Mouse (Mus musculus) layer of hippocampus, adult 2 months (tissue): ENCODE measurements around the gene Tnpo1. TPM values are rescaled to one million over a fixed set of nuclear protein-coding genes. Genes with fewer than 3 reads are reported as not detected.

Experiments
- DNase-seq, 2 experiments: peaks; one replicate each; pipeline ENCODE4 v3.0.0; 2022; ENCODE audit warnings: low spot score in 2 of 2
- H3K27ac ChIP-seq: fragments of 200-600 bp; 2 replicates; pipeline ENCODE4 v1.8.1; 2022
- H3K4me3 ChIP-seq: fragments of 200-600 bp; 2 replicates; pipeline ENCODE4 v1.8.1; 2022; ENCODE audit warnings: mild to moderate bottlenecking
- CTCF ChIP-seq: fragments of 200-600 bp; conservative IDR thresholded peaks from 2 replicates; pipeline ENCODE4 v1.8.1; 2022; ENCODE audit warnings: antibody characterized with exemption, mild to moderate bottlenecking, moderate library complexity
- total RNA-seq, 2 experiments: library from RNA; stranded (reverse); gene quantifications; 2 replicates each; pipeline ENCODE4 v1.2.3; 2021

Gene Tnpo1
- total RNA-seq, 2 experiments from 2014 or later, result 61.7 to 68.5 TPM

DNA sequence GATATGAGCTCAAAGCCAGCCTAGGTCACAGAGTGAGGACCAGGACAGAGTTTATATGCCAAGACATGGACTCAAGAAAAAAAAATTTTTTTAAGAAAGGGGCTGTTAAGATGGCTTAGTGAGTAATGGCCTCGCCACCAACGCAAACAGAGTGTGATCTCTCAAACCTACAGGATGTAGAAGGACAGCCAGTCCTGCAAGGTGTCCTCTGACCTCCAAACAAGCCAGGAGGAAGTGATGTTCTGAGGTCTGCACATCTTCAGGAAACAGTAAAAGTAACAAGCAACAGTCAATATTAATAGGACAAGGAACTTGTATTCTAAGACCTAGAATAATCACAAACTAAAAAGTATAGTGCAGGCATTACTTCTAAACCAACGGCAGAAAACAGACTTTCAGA lies 123.2 kb downstream of the Tnpo1 start:
- Histone ChIP-seq H3K27ac (no peak overlapping the region), H3K4me3 (no peak overlapping the region)
- DNase-seq, result no peak
- no peak for TF ChIP-seq CTCF

DNA sequence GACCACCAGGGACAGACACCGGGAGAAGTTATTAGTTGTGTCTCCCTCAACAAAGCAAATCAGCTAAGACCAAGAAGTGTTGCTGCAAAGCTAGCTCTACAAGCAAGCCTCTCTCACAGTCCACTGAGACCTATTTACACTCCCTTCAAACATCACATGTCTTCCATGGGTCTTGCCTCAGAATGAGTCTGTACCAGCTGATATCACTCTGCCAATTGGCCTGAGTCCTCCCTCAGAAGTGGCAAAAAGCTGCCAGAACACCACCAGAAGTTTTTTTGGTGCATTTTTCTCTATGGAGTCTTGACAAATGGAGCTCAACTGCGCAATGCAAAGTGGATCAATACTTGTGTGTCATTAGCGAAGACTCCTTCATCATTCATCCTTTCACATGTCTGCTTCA lies 130.7 kb downstream of the Tnpo1 start:
- TF ChIP-seq CTCF, result no peak
- Histone ChIP-seq H3K27ac (no peak overlapping the region), H3K4me3 (no peak overlapping the region)
- no peak for DNase-seq

DNA sequence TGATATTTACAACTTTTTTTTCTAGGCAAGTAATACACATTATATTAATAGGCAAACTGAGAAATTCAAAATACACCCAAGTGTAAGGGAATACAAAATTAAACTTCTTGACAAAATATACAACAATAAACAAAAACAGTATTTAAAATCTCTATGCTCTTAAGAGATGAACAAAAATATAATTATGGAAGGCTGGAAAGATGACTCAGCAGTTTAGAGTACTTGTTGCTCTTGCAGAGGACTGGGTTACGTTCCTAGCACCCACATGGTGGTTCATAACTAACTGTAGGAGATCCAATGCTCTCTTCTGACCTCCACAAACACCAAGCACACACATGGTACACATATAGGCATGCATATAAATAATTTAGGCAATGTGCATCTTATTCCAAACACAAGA lies 133.3 kb downstream of the Tnpo1 start:
- Histone ChIP-seq H3K27ac (no peak overlapping the region), H3K4me3 (no peak overlapping the region)
- TF ChIP-seq CTCF, result no peak
- DNase-seq, result no peak

DNA sequence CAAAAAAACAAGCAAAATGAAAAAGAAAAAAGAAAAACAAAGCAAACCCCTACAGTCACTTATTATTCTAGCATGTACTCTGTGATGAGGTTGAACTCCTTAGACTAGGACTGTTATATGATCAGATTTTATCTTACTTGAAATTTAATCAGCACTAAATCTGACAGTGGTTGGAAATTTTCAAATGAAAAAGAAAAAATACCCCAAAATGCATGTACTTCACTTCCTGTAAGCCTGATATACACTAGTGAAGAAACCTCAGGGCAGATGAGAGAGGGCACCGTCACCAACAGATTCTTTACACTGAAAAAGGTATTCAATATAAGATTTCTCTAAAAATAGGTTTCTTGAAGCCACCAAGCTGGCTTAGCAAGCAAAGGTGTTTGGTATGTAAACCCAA lies 134.5 kb downstream of the Tnpo1 start:
- no peak for DNase-seq
- TF ChIP-seq CTCF, result no peak
- Histone ChIP-seq H3K27ac (no peak overlapping the region), H3K4me3 (no peak overlapping the region)

Other genes with a start within 250 kb of the Tnpo1 start
- 1 to 10 TPM; 1.7 to 1.8 TPM for gene Tmem171, start 231.6 kb downstream of the Tnpo1 start, total RNA-seq
- gene Fcho2, start 110.9 kb downstream of the Tnpo1 start, total RNA-seq, result 10 to 100 TPM; 37.7 to 44.8 TPM
- not detected for gene 1700024P04Rik, start 58.2 kb upstream of the Tnpo1 start, total RNA-seq